ENCODE assay signal across 19 mouse cellular contexts in the genomic region with DNA sequence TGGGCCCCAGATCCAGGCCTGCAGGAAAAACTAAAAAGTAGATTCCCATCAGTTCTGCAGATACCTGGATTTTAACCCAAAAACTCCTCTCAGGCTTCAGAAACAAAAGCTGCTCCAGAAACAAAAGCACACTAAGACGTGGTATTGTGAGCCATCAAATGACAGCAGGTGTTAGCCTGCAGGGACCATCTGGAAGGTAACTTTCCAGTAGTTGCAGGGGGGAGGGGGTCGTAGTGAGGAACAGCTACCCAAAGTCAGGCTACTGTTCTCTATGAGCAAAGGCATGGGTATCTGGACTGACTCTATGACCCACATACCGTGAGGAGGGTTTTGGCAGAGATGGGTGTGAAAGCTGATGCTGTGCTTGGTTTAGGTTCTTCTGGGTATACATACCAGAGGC. TPM values are rescaled to one million over a fixed set of nuclear protein-coding genes. Genes with fewer than 3 reads are reported as not detected.
DNase-seq lines count a peak whose midpoint lies in the region; ATAC-seq and TF ChIP-seq lines count a peak whose summit lies in the region.
"Had no signal": no experiment of that assay in that cellular context is flagged by ENCODE, and none has a peak within 500 bp of the region (broad histone marks: within the 10 kb centered on the region; RNA-seq: fewer than 3 reads in every experiment).

No protein-coding gene starts in this region.

- no peak; the same call in 1 of the 2 replicates for TF ChIP-seq RAD21 in CH12.LX (IDR thresholded peaks at IDR 0.05; ENCODE audit: low read depth, low read length)

- in situ Hi-C loops in CH12.LX (cut with MboI; ENCODE audit: low pct_ligation_motif_present, low pct_unique_long_range_greater_than_20kb, low sequenced_read_pairs) = loop anchor here (25.0 kb wide), 1 partner anchor 1122 kb away; no protein-coding TSS in a partner anchor

- H3K27ac ChIP-seq in heart, embryonic 15.5 days = peak overlapping the region; percentile 83
- peak overlapping the region; percentile 78 for H3K27ac ChIP-seq in CH12.LX (ENCODE audit: insufficient read depth, low read depth)
- no peak overlapping the region for H3K27ac ChIP-seq in thymus, adult 2 months (ENCODE audit: control insufficient read depth, insufficient read depth, low read length)
- no peak overlapping the region for H3K27ac ChIP-seq in intestine, embryonic 16.5 days (ENCODE audit: low read length)
- H3K27ac ChIP-seq: forebrain, embryonic 12.5 days; hindbrain, postnatal 0 days; kidney, postnatal 0 days had no signal

- H3K4me1 ChIP-seq in heart, embryonic 15.5 days (replicated peaks) = peaks cover 22% of the 10 kb centered on the region
- peaks cover 26 to 75% of the 10 kb centered on the region in 2 experiments for H3K4me1 ChIP-seq in CH12.LX (ENCODE audit: control insufficient read depth in 1 of 2, insufficient read depth in 2 of 2)
- peaks cover 35% of the 10 kb centered on the region for H3K4me1 ChIP-seq in thymus, adult 2 months (replicated peaks; ENCODE audit: control insufficient read depth, insufficient read depth, low read length)
- H3K4me1 ChIP-seq in intestine, embryonic 16.5 days (ENCODE audit: control insufficient read depth, insufficient read depth, low read length) = 0 out of 2 replicates have a peak, but pooled peaks cover 4% of the 10 kb centered on the region
- H3K4me1 ChIP-seq: forebrain, embryonic 12.5 days had no signal

- H3K79me2 ChIP-seq in CH12.LX (replicated peaks; ENCODE audit: control insufficient read depth, extremely low read depth, insufficient read depth, poor library complexity, severe bottlenecking) = peaks cover 33% of the 10 kb centered on the region

- H3K9me3 ChIP-seq in heart, embryonic 15.5 days (replicated peaks) = no peaks in the 10 kb centered on the region
- no peaks in the 10 kb centered on the region for H3K9me3 ChIP-seq in CH12.LX (replicated peaks; ENCODE audit: low read length)
- H3K9me3 ChIP-seq in intestine, embryonic 16.5 days (ENCODE audit: control insufficient read depth, low read length) = no peaks in the 10 kb centered on the region
- H3K9me3 ChIP-seq: forebrain, embryonic 12.5 days; limb, embryonic 15.5 days had no signal

- TF ChIP-seq CTCF in CH12.LX (conservative IDR thresholded peaks at IDR 0.05 in 1 of 2, IDR thresholded peaks at IDR 0.05 in 1 of 2; ENCODE audit: low read depth in 2 of 2, low read length in 2 of 2) = no peak
- no peak for TF ChIP-seq CTCF in thymus, adult 2 months (IDR thresholded peaks at IDR 0.05; ENCODE audit: borderline replicate concordance, control insufficient read depth, extremely low read depth, insufficient read depth, low read length, poor library complexity)

- 71% methylated on average over 3 of the region's 3 CpGs for WGBS in heart, embryonic 15.5 days
- WGBS in thymus, adult 2 months = 66% methylated on average over 3 of the region's 3 CpGs
- WGBS in intestine, embryonic 16.5 days = 71% methylated on average over 3 of the region's 3 CpGs

- H3K4me2 ChIP-seq in heart, embryonic 15.5 days = no peak overlapping the region
- H3K4me2 ChIP-seq in CH12.LX (ENCODE audit: insufficient read depth, low read depth, poor library complexity, severe bottlenecking) = peak overlapping the region; percentile 93
- H3K4me2 ChIP-seq in intestine, embryonic 16.5 days (ENCODE audit: low read depth, low read length) = no peak overlapping the region
- H3K4me2 ChIP-seq: forebrain, embryonic 12.5 days had no signal

- no peak for TF ChIP-seq EP300 in CH12.LX (IDR thresholded peaks at IDR 0.05; ENCODE audit: low read length)

- no peak for ATAC-seq in heart, embryonic 15.5 days (replicated peaks; ENCODE audit: insufficient number of reproducible peaks, insufficient read depth, low FRiP score, low read depth)
- ATAC-seq in intestine, embryonic 16.5 days = no peak
- ATAC-seq: hindbrain, postnatal 0 days had no signal

- TF ChIP-seq POLR2A in CH12.LX (IDR thresholded peaks at IDR 0.05; ENCODE audit: low read depth, low read length) = no peak
- no peak for TF ChIP-seq POLR2A in thymus, adult 2 months (IDR thresholded peaks at IDR 0.05; ENCODE audit: control insufficient read depth, extremely low read depth, insufficient read depth, low read length, poor library complexity)

- no peaks in the 10 kb centered on the region for H3K36me3 ChIP-seq in heart, embryonic 15.5 days
- peaks cover 0 to 23% of the 10 kb centered on the region in 2 experiments for H3K36me3 ChIP-seq in CH12.LX (replicated peaks in 1 of 2; ENCODE audit: control insufficient read depth in 1 of 2, insufficient read depth in 1 of 2, low read length in 1 of 2)
- H3K36me3 ChIP-seq in thymus, adult 2 months (ENCODE audit: control insufficient read depth, insufficient read depth, low read length) = no peaks in the 10 kb centered on the region
- H3K36me3 ChIP-seq in intestine, embryonic 16.5 days (ENCODE audit: control insufficient read depth, insufficient read depth, low read length) = no peaks in the 10 kb centered on the region
- H3K36me3 ChIP-seq: forebrain, embryonic 12.5 days; limb, embryonic 15.5 days had no signal

- no peak overlapping the region for H3K4me3 ChIP-seq in heart, embryonic 15.5 days
- peak overlapping the region; percentile 49 to 63 (median 59) for H3K4me3 ChIP-seq in CH12.LX (replicated peaks in 1 of 3; ENCODE audit: low read depth in 2 of 3, low read length in 2 of 3, poor library complexity in 1 of 3)
- no peak overlapping the region for H3K4me3 ChIP-seq in thymus, adult 2 months (ENCODE audit: control insufficient read depth, insufficient read depth, low read length)
- H3K4me3 ChIP-seq in intestine, embryonic 16.5 days (ENCODE audit: low read length) = no peak overlapping the region
- H3K4me3 ChIP-seq: forebrain, embryonic 12.5 days; limb, embryonic 15.5 days had no signal

- no peak overlapping the region for H3K9ac ChIP-seq in heart, embryonic 15.5 days
- peak overlapping the region; percentile 67 for H3K9ac ChIP-seq in CH12.LX (ENCODE audit: insufficient read depth, low read depth)
- no peak overlapping the region for H3K9ac ChIP-seq in intestine, embryonic 16.5 days (ENCODE audit: low read depth, low read length)
- H3K9ac ChIP-seq: forebrain, embryonic 12.5 days; limb, embryonic 15.5 days had no signal

- intact Hi-C loops in gastrocnemius, postnatal 36 days (cut with DNase I) = no loop called here
- intact Hi-C loops in heart, postnatal 25 days (cut with DNase I) = no loop called here

- dilution Hi-C loops in CH12.LX (cut with MboI; ENCODE audit: extremely low pct_ligation_motif_present, extremely low pct_unique_long_range_greater_than_20kb, low sequenced_read_pairs) = no loop called here

- H3K27me3 ChIP-seq in heart, embryonic 15.5 days = 0 out of 2 replicates have a peak, but pooled peaks cover 3% of the 10 kb centered on the region
- no peaks in the 10 kb centered on the region for H3K27me3 ChIP-seq in CH12.LX (replicated peaks)
- no peaks in the 10 kb centered on the region for H3K27me3 ChIP-seq in thymus, adult 2 months (ENCODE audit: control insufficient read depth, insufficient read depth, low read length)
- no peaks in the 10 kb centered on the region for H3K27me3 ChIP-seq in intestine, embryonic 16.5 days (replicated peaks; ENCODE audit: control insufficient read depth, insufficient read depth, low read length)
- H3K27me3 ChIP-seq: forebrain, embryonic 12.5 days; limb, embryonic 15.5 days had no signal

- DNase-seq in gastrocnemius, adult 18-20 months (ENCODE audit: low spot score) = peak; percentile 35
- DNase-seq in gastrocnemius, postnatal 36 days = no peak
- DNase-seq in heart, postnatal 25 days (ENCODE audit: low spot score) = no peak
- DNase-seq in CH12.LX (ENCODE audit: extremely low read depth) = peak; percentile 51
- DNase-seq in thymus, adult 2 months = peak; percentile 43
- DNase-seq in layer of hippocampus, postnatal 14 days (ENCODE audit: low spot score in 2 of 2) = no peak
- DNase-seq: adrenal gland, postnatal 36 days; cerebellum, adult 2 months; gastrocnemius, postnatal 10 days; kidney, adult 18-20 months; lung, postnatal 10 days; right cerebral cortex, postnatal 25 days had no signal

TF ChIP-seq in CH12.LX, 34 proteins besides CTCF, POLR2A, EP300 and RAD21 (continues in another document):
- peak; percentile 46; the same call in 1 of the 2 replicates for TF ChIP-seq TCF12 (IDR thresholded peaks at IDR 0.05; ENCODE audit: low read depth, low read length)
- TF ChIP-seq MAZ (IDR thresholded peaks at IDR 0.05; ENCODE audit: low read depth, low read length) = no peak

RNA-seq across cellular contexts. Expression of a gene that starts 8.5 kb away (rescaled TPM):
- total RNA-seq in gastrocnemius, adult 18-20 months (2021) = under 1 TPM in 1 of 2 experiments, not detected in 1; 0.11 TPM
- total RNA-seq in gastrocnemius, postnatal 36 days (2021) = under 1 TPM; 0.05 to 0.12 TPM
- 0.20 and 0.36 TPM in 2 replicates for polyA plus RNA-seq in heart, embryonic 15.5 days (2015; fragmentation: Nextera tagmentation; extraction: Ambion mirVana)
- total RNA-seq in heart, postnatal 25 days (2021) = under 1 TPM; 0.18 to 0.25 TPM
- total RNA-seq in CH12.LX (2012; rRNA removed) (13.4 and 16.3 TPM in 2 replicates), CH12.LX (2014; rRNA removed) (10.7 and 11.8 TPM in 2 replicates)
- polyA plus RNA-seq in CH12.LX (2012; ENCODE audit: insufficient read length, low read depth) = 22.5 and 28.0 TPM in 2 replicates
- polyA plus RNA-seq in thymus, adult 2 months (2012; rRNA removed) = 5.6 and 6.7 TPM in 2 replicates
- 0.67 and 0.78 TPM in 2 replicates for polyA plus RNA-seq in intestine, embryonic 16.5 days (2015; fragmentation: Nextera tagmentation; extraction: Ambion mirVana)
- under 1 TPM; 0.09 to 0.21 TPM for total RNA-seq in layer of hippocampus, postnatal 14 days (2021)
- total RNA-seq: MEL had no signal
- polyA plus RNA-seq: forebrain, embryonic 12.5 days had no signal

RNA-seq across cellular contexts. Expression of a gene that starts 48.1 kb away (rescaled TPM):
- 10 to 100 TPM; 10.5 to 11.9 TPM for total RNA-seq in gastrocnemius, adult 18-20 months (2021)
- total RNA-seq in gastrocnemius, postnatal 36 days (2021) = 10 to 100 TPM in 1 of 2 experiments, 1 to 10 TPM in 1; 9.2 to 11.5 TPM
- 28.2 and 29.2 TPM in 2 replicates for polyA plus RNA-seq in heart, embryonic 15.5 days (2015; fragmentation: Nextera tagmentation; extraction: Ambion mirVana)
- total RNA-seq in heart, postnatal 25 days (2021) = 10 to 100 TPM; 14.7 to 15.2 TPM
- total RNA-seq in CH12.LX (2012; rRNA removed) = 26.4 and 30.9 TPM in 2 replicates
- total RNA-seq in CH12.LX (2014; rRNA removed) = 41.5 and 51.1 TPM in 2 replicates
- polyA plus RNA-seq in CH12.LX (2012; ENCODE audit: insufficient read length, low read depth) = 43.6 and 45.9 TPM in 2 replicates
- 11.4 and 13.4 TPM in 2 replicates for polyA plus RNA-seq in thymus, adult 2 months (2012; rRNA removed)
- 24.9 and 28.1 TPM in 2 replicates for polyA plus RNA-seq in intestine, embryonic 16.5 days (2015; fragmentation: Nextera tagmentation; extraction: Ambion mirVana)
- 10 to 100 TPM; 32.7 to 35.4 TPM for total RNA-seq in layer of hippocampus, postnatal 14 days (2021)

RNA-seq across cellular contexts. Expression of a gene that starts 48.2 kb away (rescaled TPM):
- 100 to 1,000 TPM; 101 to 102 TPM for total RNA-seq in gastrocnemius, adult 18-20 months (2021)
- 100 to 1,000 TPM in 1 of 2 experiments, 10 to 100 TPM in 1; 75.8 to 106 TPM for total RNA-seq in gastrocnemius, postnatal 36 days (2021)
- polyA plus RNA-seq in heart, embryonic 15.5 days (2015; fragmentation: Nextera tagmentation; extraction: Ambion mirVana) = 77.7 and 86.1 TPM in 2 replicates
- 100 to 1,000 TPM; 111 to 113 TPM for total RNA-seq in heart, postnatal 25 days (2021)
- 11.7 and 12.7 TPM in 2 replicates for total RNA-seq in CH12.LX (2012; rRNA removed)
- total RNA-seq in CH12.LX (2014; rRNA removed) = 33.9 and 38.2 TPM in 2 replicates
- 22.5 and 27.3 TPM in 2 replicates for polyA plus RNA-seq in CH12.LX (2012; ENCODE audit: insufficient read length, low read depth)
- polyA plus RNA-seq in thymus, adult 2 months (2012; rRNA removed) = 20.2 and 23.7 TPM in 2 replicates
- 70.3 and 71.2 TPM in 2 replicates for polyA plus RNA-seq in intestine, embryonic 16.5 days (2015; fragmentation: Nextera tagmentation; extraction: Ambion mirVana)
- total RNA-seq in layer of hippocampus, postnatal 14 days (2021) = 10 to 100 TPM; 22.5 to 25.0 TPM

Comparison
In these comparisons a context has a peak if more than half of its experiments do, and no peak if none do; other contexts are left out.
1. DNase-seq: peak in gastrocnemius, adult 18-20 months (single experiment), CH12.LX (single experiment) and thymus, adult 2 months (single experiment); none in gastrocnemius, postnatal 36 days (0 of 2), heart, postnatal 25 days (single experiment) and layer of hippocampus, postnatal 14 days (0 of 2).
2. H3K27ac ChIP-seq: peak in heart, embryonic 15.5 days (single experiment) and CH12.LX (single experiment); none in thymus, adult 2 months (single experiment) and intestine, embryonic 16.5 days (single experiment).
3. H3K4me3 ChIP-seq: peak in CH12.LX (3 of 3); none in heart, embryonic 15.5 days (single experiment), thymus, adult 2 months (single experiment) and intestine, embryonic 16.5 days (single experiment).
4. RNA of a gene that starts 8.5 kb away (total RNA-seq): 10.7 to 16.3 TPM in CH12.LX; 0.18 to 0.25 TPM in heart, postnatal 25 days, 0.09 to 0.21 TPM in layer of hippocampus, postnatal 14 days, 0.05 to 0.12 TPM in gastrocnemius, postnatal 36 days and 0.11 TPM in gastrocnemius, adult 18-20 months; every median in the first group is over 4 times any median in the second.